Mouse (Mus musculus) thymus, adult 2 months (tissue): ENCODE results near the gene Fam160a1.

Experiments used
- CTCF ChIP-seq: fragments of 200-500 bp; IDR thresholded peaks from 2 replicates; pipeline ENCODE4 v1.5.1; 2012; ENCODE audit warnings: mild to moderate bottlenecking, control low read depth, low read length, moderate library complexity, borderline replicate concordance; ENCODE audit not compliant: control insufficient read depth, poor library complexity, insufficient read depth; ENCODE audit errors: extremely low read depth
- POLR2A ChIP-seq: fragments of 200-500 bp; IDR thresholded peaks from 2 replicates; pipeline ENCODE4 v1.6.1; 2012; ENCODE audit warnings: mild to moderate bottlenecking, low read length, control low read depth, moderate library complexity; ENCODE audit not compliant: control insufficient read depth, poor library complexity, insufficient read depth; ENCODE audit errors: extremely low read depth

- TF ChIP-seq CTCF (no peak), POLR2A (no peak)
Measured at GRCm38 (mm10) chr3:85710695-85711094, 106.4 kb downstream of the Fam160a1 start.
